Mouse (Mus musculus) kidney, embryonic 15.5 days (tissue): Measurements from ENCODE around the gene Gin1. TPM values are rescaled to one million over a fixed set of nuclear protein-coding genes. Genes with fewer than 3 reads are reported as not detected.
"Not testable (repeated sequence)": the region's sequence is repeated elsewhere in the genome, so short reads cannot be mapped to it uniquely, and the experiment has no call there.

Source experiments
- ATAC-seq: fragments of 200-750 bp; cut with Nextera tagmentation; replicated peaks from 2 replicates; pipeline ENCODE4 v1.8.0; 2017; ENCODE audit warnings: moderate TSS enrichment; ENCODE audit not compliant: low FRiP score
- H3K27ac ChIP-seq: fragments of 300-500 bp; sonication (generic); 2 replicates; pipeline ENCODE4 v1.5.1; 2015; ENCODE audit warnings: mild to moderate bottlenecking, inconsistent platforms
- H3K27me3 ChIP-seq: fragments of 300-500 bp; sonication (generic); 2 replicates; pipeline ENCODE4 v1.6.1; 2015; ENCODE audit warnings: inconsistent platforms
- H3K36me3 ChIP-seq: fragments of 300-500 bp; sonication (generic); 2 replicates; pipeline ENCODE4 v1.6.1; 2015; ENCODE audit warnings: inconsistent platforms
- H3K4me1 ChIP-seq: fragments of 300-500 bp; sonication (generic); 2 replicates; pipeline ENCODE4 v1.6.1; 2015; ENCODE audit warnings: inconsistent platforms
- H3K4me2 ChIP-seq: fragments of 300-500 bp; sonication (generic); 2 replicates; pipeline ENCODE4 v1.6.1; 2015; ENCODE audit warnings: moderate library complexity, mild to moderate bottlenecking, inconsistent platforms
- H3K4me3 ChIP-seq: fragments of 300-500 bp; sonication (generic); replicated peaks from 2 replicates; pipeline ENCODE4 v1.5.1; 2015; ENCODE audit warnings: mild to moderate bottlenecking, inconsistent platforms
- H3K9ac ChIP-seq: fragments of 300-500 bp; sonication (generic); 2 replicates; pipeline ENCODE4 v1.6.1; 2015; ENCODE audit warnings: mild to moderate bottlenecking, inconsistent platforms
- H3K9me3 ChIP-seq: fragments of 300-500 bp; sonication (generic); replicated peaks from 2 replicates; pipeline ENCODE4 v1.6.1; 2016; ENCODE audit warnings: inconsistent platforms
- WGBS: fragments of 180-500 bp; shearing (Covaris S2); methylation state at CpG from one replicate; pipeline ENCODE4 v1.1.7; 2015; ENCODE audit warnings: mixed read lengths; 5-methylcytosine and 5-hydroxymethylcytosine counted together
- polyA plus RNA-seq: library from polyadenylated mRNA; unstranded; fragments of >200 nt; fragmentation: Nextera tagmentation; extraction: Ambion mirVana; gene quantifications from 2 replicates; pipeline ENCODE4 v1.2.1, GENCODE M21; 2015

The Gin1 gene
- 19.3 and 21.3 TPM in 2 replicates for polyA plus RNA-seq

- Histone ChIP-seq H3K27ac (peak within 1 kb of the TSS; percentile 93), H3K9me3 (no peaks in the 10 kb centered on the region), H3K36me3 (no peaks in the 10 kb centered on the region), H3K9ac (peak within 1 kb of the TSS; percentile 89), H3K4me3 (peak within 1 kb of the TSS; percentile 98), H3K27me3 (no peaks in the 10 kb centered on the region), H3K4me2 (peak within 1 kb of the TSS; percentile 69), H3K4me1 (peaks cover 18% of the 10 kb centered on the region)
- peak; percentile 99 for ATAC-seq
- under 1% methylated on average over 66 of the region's 66 CpGs for WGBS
Measured at GRCm38 (mm10) chr1:97769904-97770753, at the start of gene Gin1, which contains the start of gene Ppip5k2. Gin1 (plus strand) TSS chr1:97770172. Ppip5k2 (minus strand) TSS chr1:97770411.

DNA sequence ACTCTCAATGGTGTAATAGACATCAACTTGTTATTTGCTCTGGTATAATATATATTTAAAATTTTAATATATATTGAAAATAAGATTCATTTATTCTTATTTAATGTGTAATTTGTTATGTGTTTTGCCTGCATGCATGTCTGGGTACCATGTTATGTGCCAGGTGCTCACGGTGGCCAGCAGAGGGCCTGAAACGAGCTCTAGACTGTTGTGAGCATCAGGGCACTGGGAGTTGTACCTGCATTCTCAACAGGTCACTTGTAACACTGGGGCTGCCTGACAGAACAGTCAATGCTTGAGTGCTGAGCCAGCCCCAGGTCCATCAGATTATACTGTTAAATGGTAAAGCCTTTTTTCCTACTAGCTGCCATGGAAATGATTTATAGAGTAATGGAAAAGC lies 43.2 kb upstream of the Gin1 start:
- Histone ChIP-seq H3K9me3 (no peaks in the 10 kb centered on the region), H3K27me3 (no peaks in the 10 kb centered on the region), H3K9ac (no peak overlapping the region), H3K4me2 (no peak overlapping the region), H3K4me1 (no peaks in the 10 kb centered on the region), H3K36me3 (peaks cover 41% of the 10 kb centered on the region), H3K4me3 (no peak overlapping the region), H3K27ac (no peak overlapping the region)
- 72% methylated on average over 2 of the region's 2 CpGs for WGBS
- ATAC-seq = no peak

DNA sequence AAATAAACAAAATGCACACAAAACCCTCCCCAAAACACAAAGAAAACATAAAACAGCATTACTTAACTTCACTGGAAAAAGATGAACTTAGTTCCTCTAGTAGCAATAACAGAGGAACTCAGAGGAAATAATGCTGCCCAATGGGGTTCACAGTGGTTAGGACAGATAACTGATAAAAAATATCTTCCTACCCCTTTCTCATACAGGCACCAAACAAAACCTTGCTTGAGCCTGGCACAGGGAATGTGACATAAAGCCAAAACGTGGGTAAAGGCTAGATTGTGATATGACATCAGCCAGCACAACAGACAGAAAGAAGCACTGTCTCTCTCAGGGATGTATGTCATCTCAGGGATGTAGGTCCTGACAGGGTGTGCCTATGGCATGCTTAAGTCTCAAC lies 40.6 kb upstream of the Gin1 start:
- ATAC-seq = no peak
- Histone ChIP-seq H3K27me3 (no peaks in the 10 kb centered on the region), H3K4me3 (no peak overlapping the region), H3K9ac (no peak overlapping the region), H3K4me1 (no peaks in the 10 kb centered on the region), H3K27ac (no peak overlapping the region), H3K36me3 (peaks cover 47% of the 10 kb centered on the region), H3K9me3 (no peaks in the 10 kb centered on the region), H3K4me2 (no peak overlapping the region)
- WGBS = 75% methylated on average over 1 of the region's 1 CpGs

GRCm38 (mm10) chr1:97743063-97743462 lies 26.9 kb upstream of the Gin1 start:
- peaks cover 65% of the 10 kb centered on the region for H3K36me3 ChIP-seq
- no peaks in the 10 kb centered on the region for H3K9me3 ChIP-seq
- H3K9ac ChIP-seq = no peak overlapping the region
- H3K27ac ChIP-seq = no peak overlapping the region
- H3K4me3 ChIP-seq = no peak overlapping the region
- H3K4me2 ChIP-seq = no peak overlapping the region
- H3K27me3 ChIP-seq = no peaks in the 10 kb centered on the region
- no peak for ATAC-seq
- no peaks in the 10 kb centered on the region for H3K4me1 ChIP-seq
- 97% methylated on average over 1 of the region's 1 CpGs for WGBS

GRCm38 (mm10) chr1:97745712-97746111 lies 24.3 kb upstream of the Gin1 start:
- H3K9me3 ChIP-seq = no peaks in the 10 kb centered on the region
- ATAC-seq = no peak
- H3K9ac ChIP-seq = no peak overlapping the region
- no peak overlapping the region for H3K4me2 ChIP-seq
- 91% methylated on average over 4 of the region's 4 CpGs for WGBS
- H3K4me3 ChIP-seq = no peak overlapping the region
- H3K27me3 ChIP-seq = no peaks in the 10 kb centered on the region
- peaks cover 60% of the 10 kb centered on the region for H3K36me3 ChIP-seq
- H3K27ac ChIP-seq = no peak overlapping the region
- no peaks in the 10 kb centered on the region for H3K4me1 ChIP-seq

- Histone ChIP-seq H3K27me3 (no peaks in the 10 kb centered on the region), H3K4me2 (no peak overlapping the region), H3K9me3 (no peaks in the 10 kb centered on the region), H3K4me3 (no peak overlapping the region), H3K9ac (no peak overlapping the region), H3K4me1 (no peaks in the 10 kb centered on the region), H3K27ac (no peak overlapping the region), H3K36me3 (peaks cover 59% of the 10 kb centered on the region)
- ATAC-seq = no peak
- 97% methylated on average over 7 of the region's 7 CpGs for WGBS
Measured at GRCm38 (mm10) chr1:97746261-97746660, 23.7 kb upstream of the Gin1 start.

DNA sequence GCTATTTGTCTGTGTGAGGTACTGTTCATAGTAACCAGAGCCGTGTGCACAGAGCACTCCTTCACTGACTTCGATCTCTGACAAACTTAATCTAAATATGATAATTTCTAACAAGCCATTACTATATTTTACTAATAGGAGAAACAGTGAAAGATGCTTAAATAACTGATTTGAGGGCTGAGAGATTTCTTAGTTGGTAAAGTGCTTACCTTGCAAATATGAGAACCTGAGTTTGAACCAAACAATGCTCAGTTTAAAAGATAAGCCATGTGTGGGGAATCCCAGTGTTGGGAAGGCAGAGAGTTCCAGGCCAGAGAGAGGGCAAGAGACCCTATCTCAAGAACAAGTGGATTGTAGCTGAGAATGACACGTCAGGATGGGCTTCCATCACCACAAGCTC lies 21.8 kb upstream of the Gin1 start:
- H3K4me1 ChIP-seq = no peaks in the 10 kb centered on the region
- 88% methylated on average over 3 of the region's 3 CpGs for WGBS
- H3K36me3 ChIP-seq = peaks cover 59% of the 10 kb centered on the region
- no peak overlapping the region for H3K4me3 ChIP-seq
- no peak overlapping the region for H3K9ac ChIP-seq
- H3K27me3 ChIP-seq = no peaks in the 10 kb centered on the region
- H3K9me3 ChIP-seq = no peaks in the 10 kb centered on the region
- H3K4me2 ChIP-seq = no peak overlapping the region
- no peak overlapping the region for H3K27ac ChIP-seq
- no peak for ATAC-seq

GRCm38 (mm10) chr1:97753216-97753615 lies 16.8 kb upstream of the Gin1 start:
- Histone ChIP-seq H3K27ac (no peak overlapping the region), H3K27me3 (no peaks in the 10 kb centered on the region), H3K4me1 (no peaks in the 10 kb centered on the region), H3K4me3 (no peak overlapping the region), H3K9me3 (no peaks in the 10 kb centered on the region), H3K9ac (no peak overlapping the region), H3K36me3 (peaks cover 44% of the 10 kb centered on the region), H3K4me2 (no peak overlapping the region)
- no peak for ATAC-seq

DNA sequence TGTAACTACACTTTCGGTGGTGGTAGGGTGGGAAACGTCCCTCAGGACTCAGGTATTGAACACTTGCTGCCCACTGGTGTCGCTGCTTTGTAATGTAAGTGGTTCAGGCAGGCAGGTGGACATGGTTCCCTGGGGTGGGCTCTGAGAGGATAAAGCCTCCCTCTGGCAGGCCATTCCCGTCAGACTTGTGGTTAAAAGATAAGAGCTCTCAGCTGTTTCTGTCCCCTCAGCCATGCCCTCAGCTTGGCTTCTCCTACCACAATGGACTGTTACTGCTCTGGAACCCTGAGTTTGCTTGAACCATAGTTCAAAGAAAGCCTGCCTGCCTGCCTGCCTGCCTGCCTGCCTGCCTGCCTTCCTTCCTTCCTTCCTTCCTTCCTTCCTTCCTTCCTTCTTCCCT lies 15.6 kb upstream of the Gin1 start:
- no peak overlapping the region for H3K4me2 ChIP-seq
- WGBS = 89% methylated on average over 4 of the region's 4 CpGs
- H3K9me3 ChIP-seq = no peaks in the 10 kb centered on the region
- ATAC-seq = no peak
- H3K9ac ChIP-seq = no peak overlapping the region
- no peak overlapping the region for H3K27ac ChIP-seq
- H3K4me3 ChIP-seq = no peak overlapping the region
- peaks cover 39% of the 10 kb centered on the region for H3K36me3 ChIP-seq
- no peaks in the 10 kb centered on the region for H3K27me3 ChIP-seq
- H3K4me1 ChIP-seq = no peaks in the 10 kb centered on the region

GRCm38 (mm10) chr1:97759841-97760240 lies 10.1 kb upstream of the Gin1 start:
- Histone ChIP-seq H3K36me3 (peaks cover 14% of the 10 kb centered on the region), H3K27me3 (no peaks in the 10 kb centered on the region), H3K9ac (no peak overlapping the region), H3K4me1 (no peaks in the 10 kb centered on the region), H3K27ac (no peak overlapping the region), H3K4me3 (no peak overlapping the region), H3K9me3 (no peaks in the 10 kb centered on the region), H3K4me2 (no peak overlapping the region)
- ATAC-seq = no peak

GRCm38 (mm10) chr1:97760598-97760997 lies 9.4 kb upstream of the Gin1 start:
- Histone ChIP-seq H3K9me3 (no peaks in the 10 kb centered on the region), H3K4me3 (no peak overlapping the region), H3K4me1 (no peaks in the 10 kb centered on the region), H3K36me3 (peaks cover 6% of the 10 kb centered on the region; the same call in 1 of the 2 replicates), H3K9ac (no peak overlapping the region), H3K27ac (no peak overlapping the region), H3K4me2 (no peak overlapping the region), H3K27me3 (no peaks in the 10 kb centered on the region)
- WGBS = 81% methylated on average over 7 of the region's 7 CpGs
- no peak for ATAC-seq

DNA sequence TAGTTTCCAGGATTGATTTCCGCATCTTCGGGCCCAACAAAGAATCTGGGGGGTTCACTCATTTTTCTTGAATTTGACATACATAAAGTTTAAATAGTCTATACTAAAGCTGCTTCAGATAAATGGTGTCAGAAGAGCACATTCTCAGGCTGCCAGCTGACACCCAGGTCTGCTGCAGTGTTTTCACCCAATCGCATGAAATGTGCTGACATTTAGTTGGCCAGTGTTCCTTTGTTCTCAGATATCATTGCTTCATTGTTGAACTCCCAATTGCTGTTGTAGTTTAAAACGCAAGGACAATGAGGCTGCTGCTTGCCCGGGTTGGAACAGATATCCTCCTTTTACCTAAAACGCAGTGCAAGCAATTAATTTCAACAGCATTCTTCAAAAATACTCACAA lies 8.5 kb upstream of the Gin1 start:
- H3K4me1 ChIP-seq = no peaks in the 10 kb centered on the region
- no peak overlapping the region for H3K4me3 ChIP-seq
- H3K27ac ChIP-seq = no peak overlapping the region
- H3K9me3 ChIP-seq = no peaks in the 10 kb centered on the region
- peaks cover 2% of the 10 kb centered on the region; the same call in 1 of the 2 replicates for H3K36me3 ChIP-seq
- no peak overlapping the region for H3K4me2 ChIP-seq
- H3K9ac ChIP-seq = no peak overlapping the region
- no peak for ATAC-seq
- WGBS = 85% methylated on average over 6 of the region's 6 CpGs
- no peaks in the 10 kb centered on the region for H3K27me3 ChIP-seq

- peaks cover 15% of the 10 kb centered on the region for H3K4me1 ChIP-seq
- not testable (repeated sequence) for H3K4me2 ChIP-seq, H3K9me3 ChIP-seq, ATAC-seq, H3K9ac ChIP-seq, H3K4me3 ChIP-seq, H3K36me3 ChIP-seq, H3K27ac ChIP-seq, H3K27me3 ChIP-seq
- 78% methylated on average over 4 of the region's 4 CpGs for WGBS
Measured at GRCm38 (mm10) chr1:97765712-97766111, 4.3 kb upstream of the Gin1 start.
